Mouse (Mus musculus) mammary gland, adult 2 months (tissue): ENCODE results near the gene Zfp114. TPM values are rescaled to one million over a fixed set of nuclear protein-coding genes. Genes with fewer than 3 reads are reported as not detected.

Source experiments
- polyA plus RNA-seq: library from polyadenylated mRNA; depleted of rRNA; stranded (reverse); fragments of >200 nt; gene quantifications from 2 replicates; pipeline ENCODE4 v1.2.3, GENCODE M21; 2012; ENCODE audit warnings: low replicate concordance; rRNA removed

The Zfp114 gene
- polyA plus RNA-seq = 0.39 and 0.66 TPM in 2 replicates

GRCm38 (mm10) chr7:24174618-24175336 lies at the start of gene Zfp114:
Gene Zfp114, plus strand, starts transcription at chr7:24175060.

GRCm38 (mm10) chr7:24133996-24134828 lies 40.6 kb upstream of the Zfp114 start, which contains the start of gene Zfp235:
Gene Zfp235, plus strand, starts transcription at chr7:24134169.

GRCm38 (mm10) chr7:24211343-24211742 lies 36.5 kb downstream of the Zfp114 start, which contains the start of gene Zfp111:
Gene Zfp111, minus strand, starts transcription at chr7:24211443.

Other genes starting within 250 kb of the Zfp114 start
- not detected in 2 replicates for gene Vmn1r179, start 248.1 kb upstream of the Zfp114 start, polyA plus RNA-seq
- gene Vmn1r180, start 224.4 kb upstream of the Zfp114 start, polyA plus RNA-seq = not detected in 2 replicates
- not detected in 2 replicates for gene Vmn1r181, start 200.4 kb upstream of the Zfp114 start, polyA plus RNA-seq
- gene V1rd19, start 173.4 kb upstream of the Zfp114 start, polyA plus RNA-seq = not detected in 2 replicates
- not detected in 2 replicates for gene Vmn1r183, start 121.8 kb upstream of the Zfp114 start, polyA plus RNA-seq
- gene Zfp180, start 93.1 kb upstream of the Zfp114 start, polyA plus RNA-seq = 10.7 and 14.6 TPM in 2 replicates
- 1.1 and 2.0 TPM in 2 replicates for gene Zfp112, start 62.7 kb upstream of the Zfp114 start, polyA plus RNA-seq
- 7.0 and 8.8 TPM in 2 replicates for gene Zfp235, start 40.9 kb upstream of the Zfp114 start, polyA plus RNA-seq
- gene Zfp111, start 36.4 kb downstream of the Zfp114 start, polyA plus RNA-seq = 1.3 and 2.8 TPM in 2 replicates
- 0.81 and 1.4 TPM in 2 replicates for gene Zfp109, start 62.5 kb downstream of the Zfp114 start, polyA plus RNA-seq
- gene Zfp108, start 79.7 kb downstream of the Zfp114 start, polyA plus RNA-seq = 0.42 and 0.96 TPM in 2 replicates
- 1.2 and 2.0 TPM in 2 replicates for gene Zfp93, start 95.4 kb downstream of the Zfp114 start, polyA plus RNA-seq
- 3.0 and 5.6 TPM in 2 replicates for gene Zfp61, start 126.2 kb downstream of the Zfp114 start, polyA plus RNA-seq
- gene Zfp94, start 141.6 kb downstream of the Zfp114 start, polyA plus RNA-seq = 4.3 and 7.8 TPM in 2 replicates
- not detected in 2 replicates for gene Tescl, start 158.9 kb downstream of the Zfp114 start, polyA plus RNA-seq
- 0.16 and 2.8 TPM in 2 replicates for gene Lypd5, start 174.1 kb downstream of the Zfp114 start, polyA plus RNA-seq
- gene Kcnn4, start 195.2 kb downstream of the Zfp114 start, polyA plus RNA-seq = 35.8 and 76.3 TPM in 2 replicates
- 64.5 and 74.1 TPM in 2 replicates for gene Smg9, start 224.6 kb downstream of the Zfp114 start, polyA plus RNA-seq